Mouse (Mus musculus) left cerebral cortex, adult 2 months (tissue): Measurements from ENCODE around the gene Usp21. TPM values are rescaled to one million over a fixed set of nuclear protein-coding genes. Genes with fewer than 3 reads are reported as not detected.
A peak's percentile ranks its signal among the peaks of the same experiment; 100 is the strongest.
"Not testable (repeated sequence)": the region's sequence is repeated elsewhere in the genome, so short reads cannot be mapped to it uniquely, and the experiment has no call there.

Experiments
- DNase-seq, 2 experiments: peaks; one replicate each; pipeline ENCODE4 v3.0.0; 2021 to 2022; ENCODE audit warnings: low spot score in 2 of 2, mixed read lengths in 1 of 2; ENCODE audit errors: extremely low spot score in 1 of 2
- H3K27ac ChIP-seq: fragments of 200-600 bp; 2 replicates; pipeline ENCODE4 v1.8.1; 2022
- H3K4me3 ChIP-seq: fragments of 200-600 bp; 2 replicates; pipeline ENCODE4 v1.8.1; 2022
- CTCF ChIP-seq: fragments of 200-600 bp; IDR thresholded peaks from 2 replicates; pipeline ENCODE4 v1.8.1; 2022; ENCODE audit warnings: antibody characterized with exemption, mild to moderate bottlenecking, moderate library complexity
- intact Hi-C: fragments of 180-260 bp; cut with DNase I; formaldehyde crosslinking; loops from one replicate; pipeline ENCODE4 v1.15.1; 2025
- total RNA-seq, 2 experiments: library from RNA; stranded (reverse); gene quantifications; 2 replicates each; pipeline ENCODE4 v1.2.3; 2021

Usp21 gene
- total RNA-seq, 2 experiments from 2014 or later = 59.8 to 65.7 TPM

DNA sequence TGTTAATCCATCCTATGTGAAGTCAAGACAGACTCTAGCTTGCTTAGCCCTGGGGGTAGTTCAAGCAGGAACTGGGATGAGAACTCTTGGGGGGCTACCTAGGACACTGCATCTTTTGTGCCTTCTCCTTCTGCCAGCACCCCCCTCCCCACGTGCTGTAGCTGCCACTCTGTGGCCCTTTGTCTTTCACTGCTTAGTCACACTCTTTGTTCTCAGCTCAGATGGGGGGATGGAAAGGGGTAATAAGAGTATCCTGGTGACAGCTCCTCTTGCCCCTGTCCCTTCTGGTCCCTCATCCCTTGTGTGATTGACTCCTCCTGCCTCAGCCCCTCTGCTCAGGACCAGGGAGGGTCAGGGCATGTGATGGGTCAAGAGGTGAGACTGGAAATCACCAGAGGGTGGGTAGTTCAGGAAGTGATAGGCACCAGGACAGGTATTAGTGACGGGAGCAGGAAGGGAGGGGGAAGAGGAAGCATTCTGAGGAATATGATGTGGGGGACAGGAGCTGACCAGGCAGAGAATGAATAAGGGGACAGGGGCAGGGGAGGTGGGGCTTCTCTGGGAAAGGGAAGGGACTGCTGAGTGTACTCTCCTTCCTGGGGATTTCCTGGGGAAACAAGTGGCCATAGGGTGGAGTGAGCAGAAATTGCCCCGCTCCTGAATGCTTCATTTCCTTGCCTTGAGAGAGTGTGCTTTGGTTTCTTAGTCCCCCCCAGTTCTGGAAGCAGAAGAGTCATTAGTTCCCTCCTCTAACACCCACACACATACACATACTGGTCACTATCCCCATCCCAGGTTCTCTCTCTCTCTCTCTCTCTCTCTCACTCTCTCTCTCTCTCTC is 39.2 kb downstream of the Usp21 start:
- DNase-seq = no peak
- no peak overlapping the region for H3K4me3 ChIP-seq
- peak overlapping the region; percentile 86 for H3K27ac ChIP-seq
- intact Hi-C loops = no loop called here
- no peak for TF ChIP-seq CTCF

DNA sequence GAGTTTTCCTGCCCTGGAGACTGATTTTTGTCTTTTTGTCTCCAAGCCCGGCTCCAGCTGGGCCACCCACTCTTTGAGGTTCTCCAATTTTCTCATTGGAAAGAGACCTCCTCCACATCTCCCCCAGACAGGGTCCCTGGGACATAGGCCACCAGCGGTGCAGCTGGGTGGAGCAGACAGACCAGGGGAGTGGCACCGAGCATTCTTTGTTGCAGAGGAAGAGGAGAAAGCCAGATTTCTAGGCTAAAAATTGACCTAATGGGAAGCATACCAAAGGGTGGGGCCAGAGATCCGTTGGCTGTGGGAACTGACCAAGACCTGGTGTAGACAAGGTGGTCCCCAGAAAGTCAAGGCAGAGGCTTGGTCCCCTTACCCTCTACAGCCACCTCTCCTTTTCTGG is 39.9 kb downstream of the Usp21 start:
- TF ChIP-seq CTCF = no peak
- intact Hi-C loops = loop anchor here (1.0 to 2.0 kb wide), 2 partner anchors 26 to 33 kb away; partner anchors contain the start of genes Ppox and Tomm40l
- Histone ChIP-seq H3K4me3 (peak overlapping the region; percentile 76; the same call in 1 of the 2 replicates), H3K27ac (peak overlapping the region; percentile 86)
- no peak for DNase-seq

GRCm38 (mm10) chr1:171247453-171247841 is 40.3 kb downstream of the Usp21 start:
- H3K27ac ChIP-seq = peak overlapping the region; percentile 86
- TF ChIP-seq CTCF = no peak
- no peak for DNase-seq
- peak overlapping the region; percentile 76 for H3K4me3 ChIP-seq
- intact Hi-C loops = loop anchor here (1.0 to 2.0 kb wide), 2 partner anchors 25 to 33 kb away; partner anchors contain the start of genes Ppox and Tomm40l

DNA sequence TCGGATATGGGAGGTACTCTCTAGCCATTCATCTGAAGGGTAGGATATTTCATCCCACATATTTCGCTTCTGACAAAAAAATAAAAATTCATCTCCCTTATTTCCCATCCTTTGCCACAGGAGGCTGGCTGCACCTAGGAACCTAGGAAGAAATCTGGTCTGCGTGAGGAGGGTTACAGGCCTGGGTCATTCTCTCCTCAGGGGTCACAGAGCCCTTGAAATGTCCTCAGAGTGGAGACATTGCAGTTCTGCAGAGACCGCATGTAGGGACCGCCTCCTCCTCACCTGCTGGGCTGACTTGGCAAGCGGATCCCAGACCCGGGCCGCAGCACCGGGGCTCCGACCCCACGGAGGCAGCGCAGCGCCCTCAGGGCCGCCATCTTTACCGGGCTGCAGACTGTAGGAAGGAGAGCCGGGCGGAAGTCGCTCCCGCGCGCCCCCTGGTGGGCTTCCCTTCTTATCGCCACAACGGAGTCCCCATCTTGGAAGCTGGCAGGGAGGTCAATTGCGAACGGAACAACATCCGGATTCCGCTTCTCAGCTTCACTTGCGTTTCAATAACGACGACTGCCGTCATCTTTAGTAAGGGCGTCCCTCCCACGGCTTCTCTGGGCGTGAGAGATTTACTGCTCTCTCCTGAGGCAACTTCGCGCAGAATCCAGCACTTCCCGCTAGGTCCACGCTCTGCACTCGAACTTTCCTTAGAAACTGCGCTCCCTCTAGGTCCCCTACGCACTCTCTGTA is 40.9 kb downstream of the Usp21 start:
- Histone ChIP-seq H3K27ac (peak overlapping the region; percentile 99), H3K4me3 (peak overlapping the region; percentile 76)
- TF ChIP-seq CTCF = peak; percentile 98
- intact Hi-C loops = loop anchor here (1.0 to 2.0 kb wide), 2 partner anchors 25 to 34 kb away; partner anchors contain the start of genes Ppox and Tomm40l
- DNase-seq = peak; percentile 97 to 98

GRCm38 (mm10) chr1:171245353-171245752 is 42.4 kb downstream of the Usp21 start:
- Histone ChIP-seq H3K27ac (no peak overlapping the region), H3K4me3 (no peak overlapping the region)
- TF ChIP-seq CTCF = no peak
- intact Hi-C loops = no loop called here
- DNase-seq = no peak

- intact Hi-C loops, H3K27ac ChIP-seq, H3K4me3 ChIP-seq, DNase-seq: not testable (repeated sequence)
These were observed 45.8 kb downstream of the Usp21 start for GRCm38 (mm10) chr1:171241952-171242351.

DNA sequence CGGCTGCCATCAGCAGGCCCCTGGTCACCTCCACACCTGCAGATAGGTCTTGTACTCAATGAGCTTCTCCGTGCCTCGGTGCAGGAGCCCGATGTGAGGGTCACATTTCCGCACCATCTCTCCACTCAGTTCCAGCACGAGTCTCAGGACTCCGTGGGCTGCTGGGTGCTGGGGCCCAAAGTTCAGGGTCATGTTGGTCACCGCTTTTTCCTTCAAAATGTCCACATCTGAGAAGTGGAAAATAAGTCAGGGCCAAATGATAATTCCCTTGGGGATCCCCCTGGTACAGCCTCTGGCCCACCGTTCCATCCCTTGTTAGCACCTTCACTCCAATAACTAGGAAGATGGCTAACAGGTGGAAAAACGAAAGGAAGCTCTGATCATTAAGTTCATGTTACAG is 46.9 kb downstream of the Usp21 start:
- Histone ChIP-seq H3K27ac (no peak overlapping the region; the same call in 1 of the 2 replicates), H3K4me3 (no peak overlapping the region)
- TF ChIP-seq CTCF = no peak
- DNase-seq = no peak
- intact Hi-C loops = no loop called here

DNA sequence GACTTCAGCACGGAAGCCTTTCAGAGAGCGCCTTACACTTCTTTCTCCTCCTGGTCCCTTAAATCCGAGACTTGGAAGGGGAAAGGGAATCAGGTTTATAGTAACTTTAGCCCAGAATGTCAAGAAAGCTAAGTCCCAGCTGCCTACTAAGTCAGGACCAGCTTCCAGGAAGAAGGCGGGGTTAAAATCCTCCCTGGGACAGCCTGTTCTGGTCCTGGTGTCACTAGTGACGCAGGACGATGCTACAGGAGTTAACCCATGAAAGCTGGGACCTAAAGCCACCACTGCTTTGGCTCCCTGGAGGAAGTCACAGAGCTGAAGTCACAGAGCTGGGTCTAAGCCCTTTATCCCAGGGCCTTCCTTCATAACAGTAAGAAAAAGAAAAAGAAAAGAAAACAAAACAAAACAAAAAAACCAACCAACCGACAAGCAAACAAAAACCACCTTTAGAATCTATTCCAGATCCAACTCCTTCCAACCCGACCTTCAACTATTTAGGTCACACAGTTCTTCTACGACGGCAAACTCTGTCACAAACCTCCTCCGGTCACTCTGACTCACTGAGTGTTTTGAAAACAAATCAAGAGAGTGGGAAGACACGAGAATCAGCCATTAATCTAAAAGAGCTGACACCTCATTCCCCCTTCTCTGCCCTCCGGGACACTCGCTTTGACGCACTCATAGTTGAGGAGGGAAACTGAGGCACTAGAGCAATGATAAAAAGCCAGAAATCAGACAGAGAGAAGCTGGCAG is 47.6 kb downstream of the Usp21 start:
- Histone ChIP-seq H3K27ac (no peak overlapping the region; the same call in 1 of the 2 replicates), H3K4me3 (no peak overlapping the region)
- intact Hi-C loops = loop anchor here (5.0 kb wide), 1 partner anchor 128 kb away; the partner anchor contains the start of gene Cfap126
- no peak for TF ChIP-seq CTCF
- DNase-seq = no peak

DNA sequence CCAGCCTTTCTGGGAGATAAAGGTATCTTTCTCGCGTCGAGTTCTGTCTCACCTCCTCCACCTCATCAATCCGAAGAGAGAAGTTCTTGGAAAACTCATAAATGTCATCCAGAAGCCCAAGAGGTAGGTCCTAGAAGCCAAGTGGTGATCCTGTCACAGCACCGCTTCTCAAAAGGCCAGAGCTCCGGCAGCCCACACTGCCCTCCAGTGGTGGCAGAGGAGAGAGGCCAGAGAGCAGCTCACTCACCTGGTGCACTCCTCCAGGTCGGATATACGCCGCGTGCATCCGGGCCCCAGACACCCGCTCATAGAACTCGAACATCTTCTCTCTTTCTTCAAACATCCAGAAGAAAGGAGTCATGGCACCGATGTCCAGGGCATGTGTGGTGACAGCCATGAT is 49.3 kb downstream of the Usp21 start:
- intact Hi-C loops = loop anchor here (5.0 kb wide), 1 partner anchor 126 kb away; the partner anchor contains the start of gene Cfap126

GRCm38 (mm10) chr1:171237438-171237837 is 50.4 kb downstream of the Usp21 start:
- no peak for TF ChIP-seq CTCF
- no peak for DNase-seq
- Histone ChIP-seq H3K27ac (no peak overlapping the region), H3K4me3 (no peak overlapping the region)
- intact Hi-C loops = loop anchor here (5.0 kb wide), 1 partner anchor 125 kb away; the partner anchor contains the start of gene Cfap126

More for the DNA sequence above, 49.3 kb downstream of the Usp21 start:
- TF ChIP-seq CTCF = peak; percentile 76
- DNase-seq = no peak
- Histone ChIP-seq H3K27ac (no peak overlapping the region), H3K4me3 (no peak overlapping the region)

DNA sequence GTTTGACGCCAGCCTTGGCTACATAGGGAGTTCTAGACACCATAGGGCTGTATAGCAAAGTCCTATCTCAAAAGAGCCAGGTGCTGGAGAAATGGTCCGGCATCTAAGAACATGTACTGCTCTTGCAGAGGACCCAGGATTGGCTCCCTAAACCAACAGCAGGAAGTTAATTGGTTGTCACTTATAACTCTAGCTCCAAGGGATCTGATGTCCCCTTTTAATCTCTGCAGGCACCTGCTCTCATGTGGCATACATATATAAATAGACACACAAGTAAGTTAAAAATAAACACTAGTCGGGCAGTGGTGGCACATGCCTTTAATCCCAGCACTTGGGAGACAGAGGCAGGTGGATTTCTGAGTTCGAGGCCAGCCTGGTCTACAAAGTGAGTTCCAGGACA is 52.0 kb downstream of the Usp21 start:
- intact Hi-C loops = loop anchor here (5.0 kb wide), 1 partner anchor 123 kb away; the partner anchor contains the start of gene Cfap126
- no peak for TF ChIP-seq CTCF
- no peak overlapping the region for H3K4me3 ChIP-seq
- H3K27ac ChIP-seq = no peak overlapping the region
- DNase-seq = no peak
